Mouse (Mus musculus) ES-E14 (cell line): ENCODE data around the gene Tut7. TPM values are rescaled to one million over a fixed set of nuclear protein-coding genes. Genes with fewer than 3 reads are reported as not detected.

Source experiments
- DNase-seq: peaks from one replicate; pipeline ENCODE4 v3.0.0-alpha.2; 2013; ENCODE audit warnings: low read depth, low spot score
- H3K27ac ChIP-seq: 2 replicates; pipeline ENCODE4 v1.5.1; 2012; ENCODE audit warnings: low read depth, mild to moderate bottlenecking, low read length, moderate library complexity, mixed read lengths; ENCODE audit not compliant: poor library complexity, insufficient read depth, severe bottlenecking
- H3K36me3 ChIP-seq: 2 replicates; pipeline ENCODE4 v1.6.1; 2012; ENCODE audit warnings: mild to moderate bottlenecking, low read length, moderate library complexity, mixed read lengths; ENCODE audit not compliant: control insufficient read depth, poor library complexity, insufficient read depth, severe bottlenecking
- H3K4me1 ChIP-seq, 2 experiments: fragments of 150-350 bp in 1 of 2; sonication (generic) in 1 of 2; 2 replicates each; pipeline ENCODE4 v1.6.1; 2012; ENCODE audit warnings: low read length in 2 of 2, mild to moderate bottlenecking in 1 of 2, mixed read lengths in 1 of 2; ENCODE audit not compliant: control insufficient read depth in 2 of 2, insufficient read depth in 2 of 2, poor library complexity in 1 of 2
- H3K4me3 ChIP-seq, 2 experiments: fragments of 150-350 bp in 1 of 2; sonication (generic) in 1 of 2; 2 replicates each; pipeline ENCODE4 v1.5.1; 2012; ENCODE audit warnings: low read length in 2 of 2, low read depth in 1 of 2, mild to moderate bottlenecking in 1 of 2, mixed read lengths in 1 of 2; ENCODE audit not compliant: insufficient read depth in 1 of 2, poor library complexity in 1 of 2, severe bottlenecking in 1 of 2
- H3K9ac ChIP-seq: 2 replicates; pipeline ENCODE4 v1.6.1; 2012; ENCODE audit warnings: low read depth, mild to moderate bottlenecking, low read length, mixed read lengths; ENCODE audit not compliant: poor library complexity, insufficient read depth, severe bottlenecking
- H3K9me3 ChIP-seq: fragments of 150-350 bp; sonication (generic); 2 replicates; pipeline ENCODE4 v1.6.1; 2012; ENCODE audit warnings: low read depth, mild to moderate bottlenecking, low read length; ENCODE audit not compliant: control insufficient read depth, insufficient read depth
- CHD2 ChIP-seq: IDR thresholded peaks from 2 replicates; pipeline ENCODE4 v1.6.1; 2014; ENCODE audit warnings: mild to moderate bottlenecking, low read depth, low read length, inconsistent platforms
- HCFC1 ChIP-seq: IDR thresholded peaks from 2 replicates; pipeline ENCODE4 v1.6.1; 2012; ENCODE audit warnings: low read length, inconsistent platforms, borderline replicate concordance; ENCODE audit not compliant: insufficient read depth
- MAFK ChIP-seq: IDR thresholded peaks from 2 replicates; pipeline ENCODE4 v1.6.1; 2014; ENCODE audit warnings: mild to moderate bottlenecking, low read depth, low read length, inconsistent platforms; ENCODE audit not compliant: insufficient read depth
- ZC3H11A ChIP-seq: IDR thresholded peaks from 2 replicates; pipeline ENCODE4 v1.6.1; 2012; ENCODE audit warnings: low read depth, mild to moderate bottlenecking, inconsistent platforms, low read length, borderline replicate concordance
- ZNF384 ChIP-seq: IDR thresholded peaks from 2 replicates; pipeline ENCODE4 v1.6.1; 2012; ENCODE audit warnings: low read depth, low read length, inconsistent platforms
- in situ Hi-C, 2 experiments: fragments of 600-800 bp; cut with MboI; formaldehyde crosslinking; loops; one replicate each; pipeline ENCODE4 v1.15.1; 2025; ENCODE audit warnings: low sequenced_read_pairs in 2 of 2, inconsistent platforms in 1 of 2; ENCODE audit not compliant: unreplicated experiment in 2 of 2
- total RNA-seq: library from RNA; depleted of rRNA; stranded (reverse); fragments of 300-350 nt; gene quantifications from 2 replicates; pipeline ENCODE4 v1.2.3, GENCODE M21; 2012

The Tut7 gene
- total RNA-seq, 1 experiment = 31.1 TPM

GRCm38 (mm10) chr13:59775168-59775567 is 47.8 kb downstream of the Tut7 start:
- H3K4me3 ChIP-seq = no peak overlapping the region
- no peaks in the 10 kb centered on the region for H3K9me3 ChIP-seq
- in situ Hi-C loops = no loop called here
- no peak overlapping the region for H3K27ac ChIP-seq
- TF ChIP-seq CHD2 (no peak), ZC3H11A (no peak), MAFK (no peak), ZNF384 (no peak), HCFC1 (no peak)
- peaks cover 19% of the 10 kb centered on the region; the same call in 1 of the 2 replicates for H3K36me3 ChIP-seq
- no peak overlapping the region for H3K9ac ChIP-seq
- DNase-seq = no peak
- H3K4me1 ChIP-seq = peaks cover 4% of the 10 kb centered on the region in 2 experiments; a peak in 3 of 4 replicates

GRCm38 (mm10) chr13:59771257-59771656 is 51.7 kb downstream of the Tut7 start:
- Histone ChIP-seq H3K36me3 (peaks cover 16% of the 10 kb centered on the region; the same call in 1 of the 2 replicates), H3K4me1 (peaks cover 7 to 15% of the 10 kb centered on the region in 2 experiments), H3K9me3 (no peaks in the 10 kb centered on the region), H3K27ac (no peak overlapping the region), H3K9ac (no peak overlapping the region), H3K4me3 (peak overlapping the region in 1 of 2 experiments; percentile 93; a peak in 2 of 4 replicates)
- no peak for DNase-seq
- in situ Hi-C loops = no loop called here
- TF ChIP-seq HCFC1 = no peak

- no peak for TF ChIP-seq CHD2
- 0 out of 2 replicates have a peak, but pooled peaks have one; percentile 36 for TF ChIP-seq ZNF384
- Histone ChIP-seq H3K9me3 (no peaks in the 10 kb centered on the region), H3K27ac (no peak overlapping the region), H3K4me1 (peaks cover 7 to 17% of the 10 kb centered on the region in 2 experiments), H3K4me3 (peak overlapping the region in 1 of 2 experiments; percentile 93; a peak in 2 of 4 replicates), H3K9ac (peak overlapping the region; percentile 45; the same call in 1 of the 2 replicates), H3K36me3 (peaks cover 16% of the 10 kb centered on the region; the same call in 1 of the 2 replicates)
- DNase-seq = no peak
- in situ Hi-C loops = no loop called here
These were observed 52.1 kb downstream of the Tut7 start for GRCm38 (mm10) chr13:59770847-59771246.

- H3K4me1 ChIP-seq = peaks cover 7 to 17% of the 10 kb centered on the region in 2 experiments
- in situ Hi-C loops = no loop called here
These were observed 52.8 kb downstream of the Tut7 start for GRCm38 (mm10) chr13:59770164-59770562.

More at GRCm38 (mm10) chr13:59770164-59770562, 52.8 kb downstream of the Tut7 start:
- Histone ChIP-seq H3K9ac (peak overlapping the region; percentile 94), H3K27ac (peak overlapping the region; percentile 98), H3K36me3 (peaks cover 14% of the 10 kb centered on the region; the same call in 1 of the 2 replicates), H3K4me3 (peak overlapping the region; percentile 82 to 93), H3K9me3 (no peaks in the 10 kb centered on the region)
- DNase-seq = peak; percentile 83
- no peak for TF ChIP-seq ZC3H11A
- no peak for TF ChIP-seq MAFK
- TF ChIP-seq HCFC1 = no peak
- TF ChIP-seq ZNF384 = no peak
- TF ChIP-seq CHD2 = peak; percentile 9; the same call in 1 of the 2 replicates
